Mouse (Mus musculus) olfactory bulb, adult 2 months (tissue): Measurements from ENCODE around the gene Eps15. TPM values are rescaled to one million over a fixed set of nuclear protein-coding genes. Genes with fewer than 3 reads are reported as not detected.
"Not testable (repeated sequence)": the region's sequence is repeated elsewhere in the genome, so short reads cannot be mapped to it uniquely, and the experiment has no call there.

ENCODE experiments used
- H3K27ac ChIP-seq: fragments of 200-500 bp; 2 replicates; pipeline ENCODE4 v1.5.1; 2012; ENCODE audit warnings: low read depth, low read length; ENCODE audit not compliant: insufficient read depth
- H3K4me1 ChIP-seq: fragments of 200-500 bp; 2 replicates; pipeline ENCODE4 v1.6.1; 2012; ENCODE audit warnings: low read length; ENCODE audit not compliant: control insufficient read depth, insufficient read depth
- H3K4me3 ChIP-seq: fragments of 200-500 bp; 2 replicates; pipeline ENCODE4 v1.5.1; 2012; ENCODE audit warnings: mild to moderate bottlenecking, low read depth, low read length, moderate library complexity; ENCODE audit not compliant: insufficient read depth
- CTCF ChIP-seq: fragments of 200-500 bp; IDR thresholded peaks from 2 replicates; pipeline ENCODE4 v1.5.1; 2012; ENCODE audit warnings: low read depth, mild to moderate bottlenecking, low read length, moderate library complexity; ENCODE audit not compliant: insufficient read depth
- POLR2A ChIP-seq: fragments of 200-500 bp; IDR thresholded peaks from 2 replicates; pipeline ENCODE4 v1.6.1; 2012; ENCODE audit warnings: mild to moderate bottlenecking, low read depth, low read length, moderate library complexity; ENCODE audit not compliant: insufficient read depth
- WGBS: fragments of 180-500 bp; shearing (Covaris S2); methylation state at CpG from one replicate; pipeline ENCODE4 v1.1.7; 2018; 5-methylcytosine and 5-hydroxymethylcytosine counted together
- polyA plus RNA-seq: library from polyadenylated mRNA; stranded (reverse); fragments of >200 nt; gene quantifications from 2 replicates; pipeline ENCODE4 v1.2.4, GENCODE M21; 2012; ENCODE audit warnings: low replicate concordance; ENCODE audit not compliant: missing spikeins, insufficient read depth, insufficient read length

Gene Eps15
- polyA plus RNA-seq, 1 experiment = not detected

DNA sequence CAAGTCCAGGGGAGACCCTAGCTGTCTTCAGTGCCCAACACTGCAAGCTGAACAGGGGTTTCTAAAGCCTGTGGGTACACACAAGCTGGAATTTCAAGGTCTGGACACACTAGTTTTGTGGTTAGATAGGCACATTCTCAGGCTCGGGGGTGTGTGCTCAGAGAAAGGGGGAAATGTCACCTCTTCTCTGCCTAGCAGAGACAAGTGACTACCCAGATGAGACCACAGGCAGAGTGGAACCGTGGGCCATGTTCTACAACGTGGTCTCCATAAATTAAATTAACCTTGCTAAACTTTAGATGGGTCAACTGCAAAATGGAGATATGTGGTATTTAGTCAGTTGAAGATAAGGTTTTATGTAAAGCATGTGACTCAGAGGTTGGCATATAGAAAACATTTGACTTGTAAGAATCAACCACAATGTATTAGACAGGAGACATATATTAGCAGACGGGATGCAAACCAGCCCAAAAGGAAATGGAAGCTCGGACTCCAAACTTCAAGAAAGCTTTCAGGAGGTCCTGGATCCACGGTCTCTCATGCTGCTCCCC, 113.2 kb downstream of the Eps15 start:
- Histone ChIP-seq H3K27ac (no peak overlapping the region), H3K4me1 (peaks cover 6% of the 10 kb centered on the region; the same call in 1 of the 2 replicates), H3K4me3 (no peak overlapping the region)
- WGBS = 86% methylated on average over 6 of the region's 6 CpGs
- TF ChIP-seq POLR2A = no peak
- TF ChIP-seq CTCF = no peak

DNA sequence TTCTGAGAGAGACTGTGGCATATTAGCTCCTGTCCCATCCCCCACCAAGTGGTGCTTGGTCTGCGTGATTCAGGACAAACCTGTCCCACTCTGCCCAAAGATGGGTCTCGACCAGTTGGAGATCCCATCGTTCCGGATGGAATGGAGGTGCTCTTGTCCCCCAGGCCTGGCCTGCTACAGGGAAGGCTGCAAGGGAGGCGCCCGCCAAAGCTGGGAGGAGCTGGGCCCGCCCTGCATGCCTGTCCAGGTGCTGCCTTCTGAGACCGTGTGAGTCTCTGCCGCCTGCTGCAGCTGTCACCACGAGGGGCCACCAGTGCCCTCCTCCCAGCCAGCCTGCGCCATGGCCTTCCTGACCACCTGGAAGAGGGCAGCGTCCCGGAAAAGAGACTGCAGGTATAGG, 113.8 kb downstream of the Eps15 start:
- Histone ChIP-seq H3K27ac (no peak overlapping the region), H3K4me3 (no peak overlapping the region), H3K4me1 (peaks cover 6% of the 10 kb centered on the region; the same call in 1 of the 2 replicates)
- 12% methylated on average over 13 of the region's 13 CpGs for WGBS
- TF ChIP-seq POLR2A = no peak

DNA sequence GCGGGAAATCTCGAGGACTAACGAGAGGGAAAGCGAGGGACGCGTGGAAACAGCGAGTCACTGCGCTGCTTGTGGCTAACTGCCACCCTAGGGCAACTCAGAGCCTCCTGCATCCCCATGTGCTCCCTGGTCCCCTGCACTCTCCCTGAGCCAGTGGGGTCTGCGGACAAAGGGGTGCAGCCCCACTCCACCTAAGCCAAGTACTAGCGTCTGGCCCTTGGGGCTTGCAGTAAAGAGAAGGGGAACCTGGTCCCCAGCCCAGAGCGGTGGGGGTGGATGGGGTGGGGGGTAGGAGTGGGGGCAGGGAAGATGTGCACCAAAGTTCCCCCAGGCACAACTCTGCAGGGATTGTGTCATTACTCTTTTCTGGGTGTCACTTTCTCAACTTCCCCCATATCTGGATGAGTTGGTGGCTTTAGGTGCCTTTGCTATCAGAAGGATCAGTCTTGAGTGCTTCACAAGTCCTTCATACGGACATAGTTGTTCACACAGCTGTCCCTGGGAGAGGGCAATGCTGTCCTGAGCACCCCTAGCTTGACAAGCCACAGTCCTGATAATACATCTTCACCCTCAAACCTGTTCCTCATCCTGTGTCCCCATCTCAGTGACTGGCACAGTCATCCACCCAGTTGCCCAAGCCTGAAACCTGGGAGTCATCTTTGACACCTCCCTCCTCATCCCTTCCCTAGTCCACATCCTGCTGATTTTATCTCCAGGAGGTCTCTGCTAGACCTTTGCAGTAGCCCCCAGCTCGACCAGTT, 114.4 kb downstream of the Eps15 start:
- Histone ChIP-seq H3K4me1 (peaks cover 6% of the 10 kb centered on the region; the same call in 1 of the 2 replicates), H3K4me3 (no peak overlapping the region), H3K27ac (no peak overlapping the region)
- 36% methylated on average over 13 of the region's 13 CpGs for whole genome bisulfite sequencing
- no peak for TF ChIP-seq CTCF
- TF ChIP-seq POLR2A = no peak

DNA sequence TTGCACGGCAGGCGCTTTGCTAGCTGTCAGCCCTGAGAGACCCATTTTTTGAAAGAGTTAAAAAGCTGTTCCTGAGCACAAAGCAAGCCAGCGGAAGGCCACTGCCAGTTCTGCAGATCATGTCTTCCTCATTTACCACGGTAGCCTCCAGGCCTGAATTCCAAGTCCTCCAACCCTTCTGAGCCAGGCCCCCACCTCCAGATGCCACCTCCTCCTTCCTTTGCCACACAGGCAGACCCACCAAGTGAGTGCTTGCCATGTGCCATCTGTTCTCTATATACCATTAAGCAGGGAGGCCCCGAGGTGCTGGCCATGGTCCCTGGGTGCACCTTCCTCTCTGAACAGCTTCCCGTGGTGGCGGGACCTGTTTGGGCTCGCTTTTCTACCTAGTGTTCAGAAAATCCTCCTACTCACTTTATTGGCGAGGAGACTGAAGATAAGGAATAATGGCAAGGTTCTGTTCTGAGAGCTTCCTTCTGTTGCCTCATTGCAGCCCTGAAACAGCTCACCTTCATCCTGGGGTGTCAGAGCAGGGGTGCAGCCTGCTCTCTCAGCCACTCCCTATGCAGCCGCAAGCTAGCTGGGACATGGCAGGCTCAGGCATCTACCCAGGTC, 120.4 kb downstream of the Eps15 start:
- WGBS = 81% methylated on average over 10 of the region's 10 CpGs
- TF ChIP-seq POLR2A (no peak), CTCF (no peak)
- H3K27ac ChIP-seq = no peak overlapping the region

DNA sequence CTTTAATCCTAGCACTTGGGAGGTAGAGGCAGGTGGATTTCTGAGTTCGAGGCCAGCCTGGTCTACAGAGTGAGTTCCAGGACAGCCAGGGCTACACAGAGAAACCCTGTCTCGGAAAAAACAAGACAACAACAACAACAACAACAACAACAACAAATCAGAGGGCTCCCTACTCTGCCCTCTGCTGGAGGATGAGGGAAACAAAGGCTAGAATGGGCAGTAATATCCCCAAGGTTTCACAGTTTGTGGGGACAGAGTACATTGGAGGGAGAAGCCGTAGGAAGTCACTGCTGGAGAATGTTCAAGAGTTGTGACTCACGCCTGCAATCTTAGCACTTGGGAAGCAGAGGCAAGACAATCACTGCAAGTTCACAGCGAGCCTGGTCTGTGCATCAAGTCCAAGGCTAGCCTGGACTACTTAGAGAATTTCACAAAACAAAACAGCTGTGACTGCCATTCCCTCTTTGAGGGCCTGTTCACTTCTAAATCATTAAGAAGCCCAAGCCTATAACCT, 121.2 kb downstream of the Eps15 start:
- TF ChIP-seq POLR2A (no peak), CTCF (no peak)

More for the DNA sequence above, 120.4 kb downstream of the Eps15 start:
- Histone ChIP-seq H3K4me1 (no peaks in the 10 kb centered on the region), H3K4me3 (no peak overlapping the region)

DNA sequence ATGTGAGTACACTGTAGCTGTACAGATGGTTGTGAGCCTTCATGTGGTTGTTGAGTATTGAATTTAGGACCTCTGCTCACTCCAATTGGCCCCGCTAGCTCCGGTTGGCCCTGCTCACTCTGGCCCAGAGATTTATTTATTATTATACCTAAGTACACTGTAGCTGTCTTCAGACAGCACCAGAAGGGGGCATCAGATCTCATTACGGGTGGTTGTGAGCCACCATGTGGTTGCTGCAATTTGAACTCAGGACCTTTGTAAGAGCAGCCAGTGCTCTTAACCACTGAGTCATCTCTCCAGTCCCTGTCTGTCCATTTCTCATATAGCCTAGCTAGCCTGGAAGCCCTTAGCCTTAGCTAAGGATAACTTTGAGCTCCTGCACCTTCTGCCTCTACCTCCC, 124.8 kb downstream of the Eps15 start:
- not testable (repeated sequence) for H3K4me1 ChIP-seq, H3K4me3 ChIP-seq, H3K27ac ChIP-seq
- 95% methylated on average over 3 of the region's 3 CpGs for WGBS

More for the DNA sequence above, 121.2 kb downstream of the Eps15 start:
- peaks cover 2% of the 10 kb centered on the region for H3K4me1 ChIP-seq
- H3K4me3 ChIP-seq = no peak overlapping the region
- WGBS = 72% methylated on average over 5 of the region's 5 CpGs
- no peak overlapping the region for H3K27ac ChIP-seq

DNA sequence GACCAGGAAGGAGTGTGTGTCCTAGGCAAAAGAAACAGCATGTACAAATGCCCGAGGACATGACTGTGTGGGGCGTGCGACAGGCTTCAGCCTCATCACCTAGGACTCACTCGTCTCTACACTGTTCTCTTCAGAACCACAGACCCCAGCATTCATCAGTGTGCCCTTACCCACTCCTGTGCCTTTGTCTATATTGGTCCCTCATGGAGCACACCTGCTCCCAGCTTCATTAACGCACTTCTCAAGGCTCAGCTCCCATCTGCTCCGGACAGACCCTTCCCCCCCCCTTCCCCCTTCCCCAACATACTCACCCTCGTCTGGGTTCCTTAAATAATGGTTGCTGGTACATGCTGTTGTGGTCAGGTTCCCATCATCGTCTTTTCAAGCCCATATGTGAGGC, 125.3 kb downstream of the Eps15 start:
- 72% methylated on average over 8 of the region's 8 CpGs for WGBS
- Histone ChIP-seq H3K4me3 (no peak overlapping the region), H3K27ac (no peak overlapping the region), H3K4me1 (peaks cover 7% of the 10 kb centered on the region)
- TF ChIP-seq CTCF (no peak), POLR2A (no peak)

DNA sequence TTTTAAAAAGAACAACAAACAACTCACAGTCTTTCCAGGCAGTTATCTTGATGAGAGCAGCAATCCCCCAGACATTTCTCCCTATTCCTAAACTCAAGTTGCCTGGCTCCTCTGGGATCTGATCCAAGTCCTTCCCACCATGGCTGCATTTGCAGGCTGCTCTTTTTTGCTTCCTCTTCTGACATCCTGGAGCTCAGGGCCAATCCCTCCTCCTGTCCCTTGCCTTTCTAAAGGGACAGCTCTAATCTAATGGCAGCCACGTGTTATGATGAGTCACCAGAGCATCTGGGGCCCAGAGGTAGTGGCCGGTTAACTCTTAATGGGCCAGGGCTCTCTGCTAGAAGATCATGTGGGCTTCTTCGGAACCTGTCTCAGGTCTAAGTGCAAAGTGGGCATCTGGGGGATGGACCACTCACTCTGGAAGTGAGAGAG, 126.0 kb downstream of the Eps15 start:
- Histone ChIP-seq H3K27ac (no peak overlapping the region), H3K4me1 (peaks cover 7% of the 10 kb centered on the region), H3K4me3 (peak overlapping the region; percentile 68)
- WGBS = 7% methylated on average over 3 of the region's 3 CpGs
- no peak for TF ChIP-seq POLR2A
- TF ChIP-seq CTCF = no peak

DNA sequence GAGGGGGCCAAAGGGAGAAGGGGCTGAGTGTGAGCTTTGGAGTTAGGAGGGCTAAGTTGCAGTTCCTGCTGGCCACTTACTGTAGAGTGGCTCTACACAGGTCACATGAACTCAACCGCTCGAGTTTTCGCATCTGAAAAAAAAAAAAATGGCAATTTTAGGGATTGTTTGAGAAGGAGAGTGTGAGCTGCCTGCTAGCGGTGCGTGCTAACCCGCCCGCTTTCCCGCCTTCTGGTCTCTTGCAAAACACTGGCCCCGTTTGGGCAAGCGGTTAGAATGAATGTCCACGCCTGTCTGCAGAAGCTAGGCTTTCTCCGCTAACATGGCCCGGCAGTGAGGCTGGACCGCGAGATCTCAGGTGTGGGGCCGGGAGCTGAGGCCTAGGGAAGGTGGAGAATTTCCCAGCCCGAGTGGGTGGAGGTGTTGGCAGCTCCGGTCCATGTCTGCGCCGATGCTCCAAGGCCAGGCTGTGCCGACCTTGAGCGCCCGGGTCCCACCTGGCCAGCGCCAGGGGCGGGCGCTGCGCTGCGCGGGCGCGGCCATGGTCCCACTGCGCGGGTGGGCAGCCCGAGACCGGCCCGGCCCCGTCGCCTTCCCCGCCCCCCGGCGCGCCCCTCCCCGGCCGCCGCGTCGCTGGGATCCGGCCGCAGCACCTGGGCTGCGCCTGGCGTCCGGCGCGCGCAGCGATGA, 126.6 kb downstream of the Eps15 start, which contains the start of gene Ttc39a:
Ttc39a (plus strand) TSS at position 138 of the 690 bp plus-strand sequence.
- H3K4me1 ChIP-seq = peaks cover 7% of the 10 kb centered on the region
- WGBS = 2% methylated on average over 42 of the region's 56 CpGs
- H3K27ac ChIP-seq = no peak within 1 kb of the TSS
- TF ChIP-seq POLR2A (no peak), CTCF (no peak)
- H3K4me3 ChIP-seq = peak within 1 kb of the TSS; percentile 68
